Mouse (Mus musculus): ENCODE measurements around the gene Gm21987. TPM values are rescaled to one million over a fixed set of nuclear protein-coding genes. Genes with fewer than 3 reads are reported as not detected.

The Gm21987 gene
- total and polyA plus RNA-seq, 3 experiments: not detected

DNA sequence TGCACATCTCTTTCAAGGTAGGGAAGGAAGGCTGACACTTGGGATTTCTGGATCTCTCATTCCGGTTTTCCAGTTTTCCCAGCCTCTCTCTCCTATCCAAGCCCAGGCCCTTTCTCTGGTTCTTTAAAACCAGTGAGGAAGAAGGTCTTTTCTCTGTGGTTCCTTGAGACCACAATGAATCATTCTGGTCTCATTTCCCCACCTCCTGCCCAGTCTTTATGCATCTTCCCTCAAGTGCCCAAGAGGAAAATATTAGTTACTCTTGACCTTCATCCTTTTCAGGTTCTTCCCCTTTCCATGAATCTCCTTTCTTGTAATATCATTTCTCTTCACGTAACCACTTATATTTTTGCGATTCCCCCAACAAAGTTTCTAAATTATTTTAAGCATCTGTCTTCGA is 38.9 kb downstream of the Gm21987 start:
- H3K4me1 ChIP-seq (ENCODE audit: control insufficient read depth in 1 of 2, insufficient read depth in 2 of 2, low read length in 2 of 2): peaks cover 34 to 39% of the 10 kb centered on the region in 2 experiments
- no peak for DNase-seq (ENCODE audit: low read depth, low spot score)
- no peaks in the 10 kb centered on the region for H3K27me3 ChIP-seq (ENCODE audit: control insufficient read depth in 1 of 2, insufficient read depth in 2 of 2, low read length in 2 of 2)
- peak overlapping the region; percentile 12; the same call in 1 of the 2 replicates for H3K27ac ChIP-seq (ENCODE audit: control insufficient read depth, low read depth, low read length)
- TF ChIP-seq USF1 (IDR thresholded peaks at IDR 0.05; ENCODE audit: low read depth, low read length) (no peak), MAZ (IDR thresholded peaks at IDR 0.05; ENCODE audit: low read depth, low read length) (no peak), POLR2AphosphoS2 (IDR thresholded peaks at IDR 0.05; ENCODE audit: low read length) (no peak), GABPA (IDR thresholded peaks at IDR 0.05; ENCODE audit: low read depth, low read length) (no peak), TCF12 (IDR thresholded peaks at IDR 0.05; ENCODE audit: low read depth, low read length) (no peak)
- H3K79me2 ChIP-seq (ENCODE audit: control insufficient read depth, insufficient read depth, low read length, poor library complexity): no peaks in the 10 kb centered on the region
- no peaks in the 10 kb centered on the region for H3K9me3 ChIP-seq (replicated peaks; ENCODE audit: insufficient read depth, low read length)
- no peak overlapping the region for H3K4me3 ChIP-seq (ENCODE audit: control insufficient read depth in 1 of 2, insufficient read depth in 1 of 2, low read depth in 2 of 2, low read length in 2 of 2)
- no peak overlapping the region for H3K9ac ChIP-seq (ENCODE audit: control insufficient read depth, low read depth, low read length, poor library complexity, severe bottlenecking)
- peaks cover 0 to 42% of the 10 kb centered on the region in 2 experiments; a peak in 2 of 4 replicates for H3K36me3 ChIP-seq (ENCODE audit: control insufficient read depth in 1 of 2, insufficient read depth in 2 of 2, low read length in 2 of 2)

DNA sequence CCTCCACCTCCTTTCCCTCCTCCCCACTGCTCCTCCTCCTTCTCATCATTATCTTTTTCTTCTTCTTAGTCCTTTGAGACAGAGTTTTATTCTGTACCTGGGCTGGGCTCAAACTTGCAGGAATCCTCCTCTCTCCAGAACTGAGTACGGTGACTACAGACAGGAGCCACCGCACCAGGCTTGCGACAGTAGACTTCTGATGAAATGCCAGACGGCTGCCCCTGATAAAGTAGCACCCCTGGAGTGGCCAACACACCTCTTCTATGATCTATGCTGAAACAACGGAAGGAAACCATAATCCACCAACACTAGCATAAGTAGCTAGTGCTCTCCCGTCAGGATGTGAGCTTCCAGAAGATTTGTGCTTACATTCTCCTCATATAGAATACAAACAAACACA is 40.5 kb downstream of the Gm21987 start:
- no peaks in the 10 kb centered on the region for H3K79me2 ChIP-seq (ENCODE audit: control insufficient read depth, insufficient read depth, low read length, poor library complexity)
- H3K9ac ChIP-seq (ENCODE audit: control insufficient read depth, low read depth, low read length, poor library complexity, severe bottlenecking): no peak overlapping the region
- TF ChIP-seq NRF1 (IDR thresholded peaks at IDR 0.05; ENCODE audit: insufficient read depth, low read depth, low read length, poor library complexity, severe bottlenecking): no peak
- no peak for TF ChIP-seq HCFC1 (IDR thresholded peaks at IDR 0.05; ENCODE audit: low read depth, low read length)
- no peak for TF ChIP-seq ZMIZ1 (IDR thresholded peaks at IDR 0.05; ENCODE audit: low read depth, low read length)
- TF ChIP-seq CHD2 (IDR thresholded peaks at IDR 0.05; ENCODE audit: low read length): no peak
- no peak for TF ChIP-seq E2F4 (IDR thresholded peaks at IDR 0.05; ENCODE audit: borderline replicate concordance, low read depth, low read length)
- TF ChIP-seq TCF12 (IDR thresholded peaks at IDR 0.05; ENCODE audit: low read depth, low read length): no peak
- no peak for TF ChIP-seq CHD1 (IDR thresholded peaks at IDR 0.05; ENCODE audit: low read depth, low read length)
- TF ChIP-seq POLR2AphosphoS5 (IDR thresholded peaks at IDR 0.05; ENCODE audit: borderline replicate concordance, low read depth, low read length): no peak
- no peak for TF ChIP-seq MYB (IDR thresholded peaks at IDR 0.05; ENCODE audit: low read depth, low read length)
- no peak for TF ChIP-seq CTCF (IDR thresholded peaks at IDR 0.05 in 2 of 3, conservative IDR thresholded peaks at IDR 0.05 in 1 of 3; ENCODE audit: control insufficient read depth in 1 of 3, insufficient read depth in 1 of 3, low read depth in 2 of 3, low read length in 3 of 3, poor library complexity in 1 of 3, severe bottlenecking in 1 of 3)
- no peak for TF ChIP-seq NELFE (IDR thresholded peaks at IDR 0.05; ENCODE audit: low read depth, low read length)
- no peak for TF ChIP-seq BHLHE40 (IDR thresholded peaks at IDR 0.05; ENCODE audit: borderline replicate concordance, low read depth, low read length)
- TF ChIP-seq USF2 (IDR thresholded peaks at IDR 0.05; ENCODE audit: borderline replicate concordance in 1 of 2, insufficient read depth in 1 of 2, low read depth in 1 of 2, low read length in 2 of 2): no peak
- no peak for TF ChIP-seq RCOR1 (IDR thresholded peaks at IDR 0.05; ENCODE audit: low read depth, low read length)
- TF ChIP-seq MAX (IDR thresholded peaks at IDR 0.05; ENCODE audit: low read length): no peak
- no peaks in the 10 kb centered on the region for H3K27me3 ChIP-seq (ENCODE audit: control insufficient read depth in 1 of 2, insufficient read depth in 2 of 2, low read length in 2 of 2)
- DNase-seq (ENCODE audit: low read depth, low spot score): no peak
- peaks cover 34 to 39% of the 10 kb centered on the region in 2 experiments for H3K4me1 ChIP-seq (ENCODE audit: control insufficient read depth in 1 of 2, insufficient read depth in 2 of 2, low read length in 2 of 2)
- H3K9me3 ChIP-seq (replicated peaks; ENCODE audit: insufficient read depth, low read length): no peaks in the 10 kb centered on the region
- no peak overlapping the region for H3K27ac ChIP-seq (ENCODE audit: control insufficient read depth, low read depth, low read length)
- peaks cover 0 to 42% of the 10 kb centered on the region in 2 experiments; a peak in 2 of 4 replicates for H3K36me3 ChIP-seq (ENCODE audit: control insufficient read depth in 1 of 2, insufficient read depth in 2 of 2, low read length in 2 of 2)
- H3K4me3 ChIP-seq (ENCODE audit: control insufficient read depth in 1 of 2, insufficient read depth in 1 of 2, low read depth in 2 of 2, low read length in 2 of 2): no peak overlapping the region

Data from MEL (cell line).